Mouse (Mus musculus) urinary bladder, postnatal 10 days (tissue): ENCODE data around the gene Sv2c.
"Not testable (repeated sequence)": the region's sequence is repeated elsewhere in the genome, so short reads cannot be mapped to it uniquely, and the experiment has no call there.

Source experiments
- DNase-seq: peaks from one replicate; pipeline ENCODE4 v3.0.0; 2022; ENCODE audit warnings: low spot score

Sv2c gene

DNA sequence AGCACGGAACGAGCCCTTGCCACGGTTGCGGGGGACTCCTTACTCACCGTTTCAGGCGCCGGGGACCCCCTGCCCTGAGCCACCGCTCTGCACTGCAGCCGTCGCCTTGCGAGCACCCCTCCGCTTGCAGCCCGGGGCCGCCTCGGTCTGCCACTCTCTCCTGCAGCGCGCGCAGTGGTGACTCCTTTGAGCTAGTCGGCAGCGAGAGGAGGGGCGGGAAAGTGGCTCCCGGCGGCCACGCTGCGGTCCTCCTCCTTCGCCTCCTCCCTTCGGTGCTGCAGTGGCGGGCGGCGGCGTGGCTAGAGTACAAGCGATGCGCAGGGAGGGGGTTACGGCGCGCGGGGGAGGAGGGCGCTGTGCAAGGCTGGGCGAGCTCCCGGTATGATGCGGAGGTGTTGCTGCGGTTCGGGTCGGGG lies at the start of gene Sv2c:
Gene Sv2c, minus strand, starts transcription at position 177 of the 416 bp plus-strand sequence.
- DNase-seq = no peak

DNA sequence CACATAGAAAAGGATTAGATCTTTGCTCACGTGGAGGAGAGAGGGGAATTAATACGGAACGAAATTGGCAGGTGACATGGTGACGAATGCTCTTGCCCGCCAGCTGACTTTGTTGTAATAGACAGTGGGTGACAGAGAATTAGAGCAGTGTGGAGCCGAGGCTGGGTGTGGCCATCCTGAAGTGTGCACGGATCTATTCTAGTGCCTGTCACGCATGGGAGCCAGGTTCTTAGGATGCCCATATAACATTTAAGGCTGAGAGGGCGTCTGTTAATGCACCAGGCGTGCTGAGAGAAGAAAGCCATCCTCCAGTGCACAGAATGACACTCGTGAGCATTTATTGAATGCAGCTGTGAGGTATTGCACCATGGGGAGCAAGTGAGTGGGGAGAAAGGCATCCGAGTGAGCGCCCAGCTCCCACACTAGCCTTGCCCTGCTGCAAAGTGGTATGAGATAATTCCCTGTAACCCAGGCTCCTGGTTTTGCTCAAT lies 48.3 kb upstream of the Sv2c start:
- DNase-seq = no peak

DNA sequence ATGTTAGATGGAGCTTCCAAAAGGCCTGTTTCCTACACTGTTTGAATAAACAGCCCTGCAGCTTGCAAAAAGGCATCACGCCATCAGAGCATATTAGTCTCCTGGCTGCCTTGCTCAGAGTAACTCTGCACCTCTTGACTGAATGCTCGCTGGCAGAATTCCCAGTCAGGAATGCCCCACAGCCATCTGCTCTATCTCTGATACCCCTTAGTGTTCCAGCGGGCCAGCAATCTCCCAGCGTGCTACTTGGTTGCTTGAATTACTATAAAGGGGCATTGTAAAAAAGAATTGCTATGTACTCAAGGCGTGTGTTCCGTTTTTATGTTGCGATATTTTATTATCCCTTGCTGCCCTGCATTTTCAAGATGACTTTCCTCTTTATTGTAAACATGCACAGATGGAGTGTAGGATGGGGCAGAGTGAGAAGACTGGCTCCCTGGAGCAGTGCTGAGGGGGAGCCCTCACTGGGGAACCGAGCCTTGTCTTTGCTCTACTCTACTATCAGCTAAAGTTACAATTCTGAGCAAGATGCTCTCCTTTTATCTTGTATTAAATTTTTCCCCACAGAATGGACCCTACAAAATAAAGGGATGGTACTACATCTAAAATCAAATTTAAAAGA lies 43.3 kb upstream of the Sv2c start:
- DNase-seq = no peak

DNA sequence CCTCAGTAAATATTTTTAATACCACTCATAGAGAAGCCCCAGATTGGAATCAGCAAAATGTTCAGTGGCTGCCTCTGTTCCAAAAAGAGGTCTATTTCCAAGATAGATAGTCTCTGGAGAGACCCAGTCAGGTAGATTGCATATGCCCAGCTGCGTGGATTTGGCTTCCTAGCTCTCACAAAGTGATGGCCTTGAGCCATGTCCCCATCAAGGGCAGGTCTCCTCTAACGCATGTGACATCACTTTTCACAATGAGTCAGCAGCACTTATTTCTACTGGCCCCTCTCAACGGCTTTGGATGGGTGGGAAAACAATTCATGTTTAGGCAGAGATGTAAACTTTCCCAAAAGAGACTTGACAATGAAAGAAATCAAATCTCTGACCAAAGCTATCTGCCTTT lies 41.3 kb upstream of the Sv2c start:
- DNase-seq = no peak

DNA sequence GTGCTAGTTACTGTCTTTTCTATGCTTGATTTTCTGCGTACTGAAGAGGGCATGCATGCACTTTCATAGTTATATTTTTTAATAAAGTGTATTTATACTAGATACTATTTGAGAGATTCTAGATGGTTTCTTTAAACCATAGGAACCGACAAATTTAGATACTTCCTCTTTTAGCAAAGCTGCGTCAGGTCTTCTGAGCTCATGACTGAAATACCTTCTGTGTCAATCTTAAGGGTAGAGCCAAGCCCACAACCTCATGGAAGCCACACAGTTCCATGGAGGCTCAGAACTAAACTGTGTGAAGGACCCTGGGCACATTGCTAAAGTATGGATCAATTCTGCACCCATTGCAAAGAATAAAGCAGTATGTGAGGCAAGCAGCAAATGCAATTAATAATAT lies 39.9 kb upstream of the Sv2c start:
- DNase-seq = no peak

DNA sequence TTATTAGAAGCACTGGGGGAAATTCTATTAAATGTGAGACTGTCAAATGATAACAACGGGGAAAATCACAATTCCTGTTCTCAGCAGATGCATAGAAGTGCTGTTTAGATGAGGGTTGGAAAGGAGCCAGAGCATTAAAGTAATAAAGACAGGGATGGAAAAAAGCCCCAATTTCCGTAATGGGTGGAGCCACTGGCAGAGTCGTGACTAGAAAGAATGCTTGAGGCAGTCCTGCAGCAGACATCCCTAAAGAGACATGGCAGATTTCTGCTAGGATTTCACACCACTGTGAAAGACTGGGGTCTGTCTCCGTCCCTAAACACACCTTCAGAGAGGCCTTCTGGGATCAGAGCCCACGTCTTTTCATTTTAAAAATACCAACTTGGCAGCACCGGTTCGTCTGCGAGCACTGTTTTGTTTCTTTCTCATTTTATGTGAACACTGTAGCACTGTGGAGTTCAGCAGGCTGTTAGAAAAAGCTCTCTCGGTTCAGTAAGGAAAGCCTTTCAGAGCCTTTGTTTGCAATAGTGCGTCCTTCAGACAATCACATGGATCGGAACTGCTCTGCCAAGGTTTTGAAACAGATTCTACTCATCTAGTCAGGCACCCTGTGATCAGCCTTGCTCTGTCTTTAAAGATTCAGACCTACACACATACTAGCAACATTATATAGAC lies 36.8 kb upstream of the Sv2c start:
- no peak for DNase-seq

DNA sequence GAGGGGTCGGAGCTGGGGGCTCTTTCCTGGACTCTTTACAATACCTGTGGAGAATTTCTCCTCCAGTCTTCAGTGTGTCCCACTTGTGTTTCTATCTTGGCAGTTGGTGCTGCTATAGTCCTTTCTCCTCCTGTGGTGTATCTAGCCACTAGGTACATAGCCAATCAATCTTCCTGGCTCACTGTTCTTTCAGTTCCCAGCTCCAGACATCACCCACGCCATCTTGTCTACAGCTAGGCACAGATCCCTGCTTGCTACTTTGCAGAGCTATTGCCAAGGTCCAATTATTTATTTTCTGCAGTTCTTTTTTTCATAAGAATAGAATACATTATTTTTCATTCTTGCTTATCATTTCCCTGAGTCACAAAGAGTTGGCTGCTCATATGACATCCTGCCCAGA lies 34.2 kb upstream of the Sv2c start:
- DNase-seq = no peak

DNA sequence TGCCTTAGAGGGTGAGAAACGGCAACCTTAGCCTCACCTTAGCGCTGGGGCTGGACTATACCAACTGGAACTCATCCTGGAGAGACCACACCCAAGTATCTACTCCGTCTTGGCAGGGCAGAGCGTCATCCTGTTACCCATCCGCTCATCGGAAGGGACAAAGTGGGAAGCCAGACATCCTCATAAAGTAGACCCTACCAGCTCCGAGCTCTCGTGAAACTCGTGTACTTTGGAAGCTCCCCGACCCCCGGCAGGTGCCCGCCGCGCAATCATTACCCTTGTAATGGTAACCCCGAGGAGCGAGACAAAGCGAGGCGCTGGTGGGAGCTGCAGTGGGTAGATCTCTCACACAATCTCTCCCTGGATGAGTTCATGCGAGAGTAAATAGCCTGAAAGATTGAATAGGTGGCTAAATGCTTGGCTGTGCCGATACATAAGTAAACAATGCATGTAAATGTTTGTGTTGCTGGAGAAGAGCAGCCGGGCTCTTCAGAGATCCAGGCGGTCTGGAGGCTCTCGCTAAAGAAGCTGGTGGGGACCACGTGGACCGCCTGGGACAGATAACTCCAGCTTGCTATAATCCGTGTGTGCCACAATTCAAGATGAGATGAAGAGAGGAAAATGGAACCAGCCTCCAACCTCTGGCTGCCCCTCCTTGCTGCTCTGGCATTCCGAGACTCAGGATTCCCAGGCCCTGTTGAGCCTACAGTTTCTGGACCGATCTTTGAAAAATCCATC lies 1.2 kb upstream of the Sv2c start:
- no peak for DNase-seq

DNA sequence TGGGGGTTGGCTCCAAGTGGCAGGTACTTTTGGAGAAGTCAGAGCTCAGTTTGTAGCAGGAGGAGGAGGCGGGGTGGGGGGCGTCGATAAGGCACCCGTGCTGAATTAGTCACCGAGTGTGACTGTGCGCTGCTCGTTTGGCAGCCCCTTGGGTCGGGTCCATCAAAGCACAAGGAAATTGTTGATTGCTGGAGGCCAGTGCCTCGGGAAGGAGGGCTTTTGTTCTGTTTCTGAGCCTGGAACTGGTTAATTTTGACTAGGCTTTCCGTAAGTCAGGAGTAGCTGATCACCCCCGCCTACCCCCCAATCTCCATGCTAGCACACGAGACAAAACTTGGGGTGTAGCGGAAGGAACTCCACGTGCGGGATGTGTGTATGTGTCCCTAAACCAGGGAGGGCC lies 456 bp upstream of the Sv2c start:
- no peak for DNase-seq

DNA sequence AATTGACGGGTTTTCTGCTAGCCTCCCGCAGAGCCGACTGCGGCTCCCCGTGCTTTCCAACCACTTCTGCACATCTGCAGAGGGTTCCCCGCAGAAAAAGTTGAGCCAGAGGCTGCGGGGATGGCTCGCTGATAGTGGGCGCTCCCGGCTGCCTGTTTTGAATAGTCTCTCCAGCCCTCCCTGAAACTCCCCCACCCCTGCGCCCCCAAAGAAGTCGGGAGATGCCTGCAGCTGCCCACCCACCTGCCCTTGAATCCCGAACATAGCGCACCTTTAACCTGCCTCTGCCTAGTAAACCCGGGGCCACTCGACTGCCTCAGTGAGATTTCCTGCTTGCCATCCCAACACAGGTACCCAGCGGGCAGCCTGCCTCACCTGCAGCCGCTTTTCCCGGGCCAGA lies 466 bp downstream of the Sv2c start:
- DNase-seq = no peak

DNA sequence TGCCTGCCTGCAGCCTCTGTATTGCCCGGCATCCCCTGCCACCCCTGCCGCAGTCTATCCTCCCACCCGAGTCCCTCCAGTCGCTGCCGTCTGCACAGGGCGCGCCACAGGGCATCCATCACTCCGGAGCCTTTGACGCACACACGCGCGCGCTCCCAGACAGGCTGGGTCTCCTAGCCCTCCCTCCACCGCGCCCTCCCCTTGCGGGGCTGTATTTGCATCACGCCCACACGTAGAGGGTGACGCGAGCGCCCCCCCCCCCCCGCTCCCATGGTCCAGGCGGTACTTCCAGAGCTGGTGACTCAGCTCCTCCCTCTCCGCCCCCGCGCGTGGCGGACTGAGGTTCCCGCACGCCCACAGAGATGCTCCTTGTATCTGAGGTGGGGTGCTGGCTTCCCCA lies 1.3 kb downstream of the Sv2c start:
- DNase-seq = no peak

DNA sequence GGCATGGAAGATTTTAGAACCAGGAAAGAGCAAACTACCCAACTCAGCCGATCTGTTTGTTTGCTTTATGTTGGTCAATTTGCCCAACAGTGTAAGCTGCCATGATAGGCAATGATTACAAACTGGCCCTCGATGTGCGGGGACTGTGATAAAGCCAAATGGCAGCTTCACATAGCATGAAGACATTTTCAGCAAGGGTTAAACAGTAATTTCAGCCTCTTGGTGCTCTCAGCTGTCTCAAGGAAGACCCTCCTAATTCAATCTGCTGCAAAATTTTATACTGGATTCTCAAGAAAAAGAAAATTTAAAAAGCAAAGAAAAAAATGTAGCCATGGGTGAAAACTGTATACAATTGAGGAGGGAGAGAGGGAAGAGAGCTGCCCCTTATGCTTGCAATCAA lies 3.3 kb downstream of the Sv2c start:
- no peak for DNase-seq

DNA sequence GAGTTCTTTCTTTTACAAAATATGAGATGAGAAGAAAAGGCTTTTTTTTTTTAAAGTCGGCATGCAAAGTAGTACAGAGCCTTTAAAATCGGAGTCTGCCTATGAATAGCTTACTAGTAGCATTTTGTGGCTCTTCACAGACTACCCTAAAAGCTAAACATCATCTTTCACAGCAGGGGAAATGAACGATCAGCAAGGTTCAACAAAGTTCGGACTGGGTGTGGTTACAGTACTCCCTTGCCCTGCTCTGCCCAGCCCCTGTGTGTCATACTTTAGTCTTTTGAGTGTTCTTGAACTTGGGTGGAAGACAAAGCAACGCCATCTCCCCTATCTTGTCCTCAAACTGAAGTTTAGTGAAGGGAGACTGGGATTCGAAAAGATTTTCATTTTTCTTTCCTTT lies 5.7 kb downstream of the Sv2c start:
- DNase-seq = no peak

DNA sequence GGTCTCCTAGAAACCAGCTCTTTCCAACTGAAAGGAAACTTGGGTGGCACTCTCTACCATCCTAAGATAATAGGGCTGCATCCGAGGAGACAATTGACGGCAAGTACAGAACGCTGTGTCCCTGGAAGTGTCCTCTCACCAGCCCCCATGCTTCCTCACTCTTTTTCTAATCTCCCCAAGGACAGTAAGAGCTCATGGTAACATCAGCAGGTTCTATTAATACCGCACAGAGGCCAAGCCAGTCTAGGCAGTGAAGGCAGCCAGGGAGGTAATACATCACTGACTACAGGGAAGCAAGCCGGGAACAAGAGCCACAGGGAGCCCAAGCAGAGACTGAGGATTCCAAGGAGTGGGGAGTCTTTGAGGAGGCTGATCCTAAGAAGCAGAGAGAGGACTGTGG lies 7.4 kb downstream of the Sv2c start:
- no peak for DNase-seq

DNA sequence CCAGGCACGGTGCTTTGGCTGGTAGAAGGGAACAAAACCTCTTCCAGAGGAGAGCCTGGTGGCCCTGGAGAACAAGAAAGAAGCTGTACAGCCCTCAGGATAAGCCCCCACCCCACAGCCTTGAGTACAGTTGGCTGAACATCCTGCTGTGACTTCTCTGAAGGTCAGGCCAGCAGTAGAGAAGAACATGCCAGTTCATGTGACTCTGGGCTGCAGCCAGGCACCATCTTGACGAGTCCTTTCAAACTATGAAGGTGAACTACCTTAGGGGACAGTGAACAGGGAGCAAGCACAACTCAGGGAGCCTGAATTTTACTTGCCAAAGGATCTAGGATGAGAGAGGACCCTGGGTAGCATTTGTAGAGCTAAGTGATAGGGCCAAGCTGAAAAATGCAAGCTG lies 19.7 kb downstream of the Sv2c start:
- no peak for DNase-seq

DNA sequence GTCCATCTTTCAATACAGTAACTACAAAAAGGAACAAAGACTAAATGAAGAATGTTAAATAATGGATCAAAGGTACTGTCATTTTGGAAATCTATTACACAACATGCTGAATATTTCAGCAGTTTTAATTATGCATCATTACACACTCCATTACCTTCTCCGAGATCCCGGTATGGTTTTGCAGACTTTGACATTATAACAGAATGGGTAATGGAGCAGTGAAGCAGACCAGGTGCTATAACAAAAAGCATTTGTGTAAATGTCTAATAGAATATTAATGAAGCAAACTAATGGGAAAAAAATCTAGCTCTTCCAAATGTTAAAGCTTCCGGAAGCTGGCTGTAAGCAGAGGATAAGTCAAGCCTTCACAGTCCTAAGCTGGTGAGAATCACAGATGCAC lies 21.6 kb downstream of the Sv2c start:
- no peak for DNase-seq

DNA sequence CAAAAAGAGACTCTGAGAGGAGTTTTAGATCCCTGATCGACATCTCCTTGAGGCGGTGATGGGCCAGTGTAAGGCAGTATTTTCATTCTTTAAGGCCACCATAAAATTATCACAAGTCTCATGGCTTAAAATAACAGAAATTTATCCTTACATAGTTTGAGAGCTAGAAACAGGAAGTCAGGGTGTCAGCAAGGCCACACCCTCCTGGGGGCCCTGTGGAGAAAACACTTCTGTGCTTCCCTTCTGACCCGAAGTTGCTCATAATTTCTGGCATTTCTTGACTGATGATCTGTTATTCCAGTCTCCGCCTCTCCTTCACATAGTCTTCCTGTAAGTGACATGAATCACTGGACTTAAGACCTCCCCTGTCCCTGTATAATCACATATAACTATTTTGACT lies 26.0 kb downstream of the Sv2c start:
- DNase-seq = no peak

DNA sequence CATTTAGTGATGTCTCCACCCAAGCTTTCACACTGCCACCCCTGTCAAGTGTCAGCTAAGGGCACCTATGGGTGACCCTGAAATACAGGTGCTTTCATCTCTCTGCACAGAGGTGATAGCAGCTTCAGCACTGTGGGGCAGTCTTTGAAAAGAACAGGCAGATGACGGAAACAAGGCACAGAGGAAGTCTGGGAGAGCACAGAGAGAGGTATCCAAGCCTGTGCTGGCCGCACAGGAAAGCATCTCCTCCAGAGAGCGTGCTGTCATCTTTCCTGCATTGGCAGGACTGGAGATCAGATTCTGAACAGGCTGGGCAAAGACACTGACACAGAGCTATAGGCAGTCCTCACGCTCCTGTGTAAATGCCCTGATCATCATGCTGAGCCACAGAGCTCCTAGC lies 41.4 kb downstream of the Sv2c start:
- no peak for DNase-seq

DNA sequence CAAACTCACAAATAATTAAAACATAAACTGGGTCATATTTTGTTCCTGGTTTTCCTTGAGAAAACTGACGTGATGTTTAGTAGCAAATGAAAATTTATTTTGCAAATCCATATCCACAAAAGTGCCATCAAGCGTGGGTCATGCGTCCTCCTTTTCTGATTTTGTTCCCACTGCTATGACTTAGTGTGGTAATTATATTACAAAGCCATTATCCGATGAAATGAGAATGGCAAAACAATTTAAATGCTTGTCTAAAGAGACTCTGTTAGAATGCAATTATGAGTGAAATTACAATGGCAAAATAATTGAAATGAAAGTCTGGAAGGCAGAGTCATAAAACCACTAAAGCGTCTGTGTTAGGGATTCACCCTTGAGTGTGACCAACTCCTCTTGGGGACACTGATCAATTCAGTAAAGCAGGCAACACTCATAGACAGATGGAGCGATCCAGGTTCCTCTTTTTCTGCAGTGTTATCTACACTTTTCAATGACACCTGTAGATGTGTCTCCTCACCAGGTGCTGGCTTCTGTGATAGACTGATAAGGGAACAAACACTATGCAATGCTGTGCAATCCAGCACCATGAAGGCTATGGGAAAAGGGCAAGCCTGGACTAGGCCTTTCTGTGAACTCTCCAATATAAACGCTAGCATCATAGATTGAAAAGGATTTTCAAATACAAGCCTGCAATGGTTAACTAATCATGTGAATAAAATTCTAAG lies 46.6 kb downstream of the Sv2c start:
- DNase-seq = no peak

DNA sequence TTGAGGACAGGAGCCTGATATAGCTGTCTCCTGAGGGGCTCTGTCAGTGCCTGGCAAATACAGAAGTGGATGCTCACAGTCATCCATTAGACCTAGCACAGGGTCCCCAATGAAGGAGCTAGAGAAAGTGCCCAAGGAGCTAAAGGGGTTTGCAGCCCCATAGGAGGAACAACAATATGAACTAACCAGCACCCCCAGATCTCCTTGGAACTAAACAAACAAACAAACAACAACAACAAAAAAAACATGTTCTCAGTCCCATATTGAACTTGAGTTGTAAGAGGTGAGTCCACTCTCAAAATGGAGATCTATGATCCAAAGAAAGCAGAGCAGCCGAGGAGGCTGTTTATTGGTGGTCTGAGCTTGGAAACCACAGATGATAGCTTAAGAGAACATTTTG lies 50.6 kb downstream of the Sv2c start, which contains the start of gene Gm17190:
Gene Gm17190, plus strand, starts transcription at position 301 of the 400 bp plus-strand sequence.
- not testable (repeated sequence) for DNase-seq

DNA sequence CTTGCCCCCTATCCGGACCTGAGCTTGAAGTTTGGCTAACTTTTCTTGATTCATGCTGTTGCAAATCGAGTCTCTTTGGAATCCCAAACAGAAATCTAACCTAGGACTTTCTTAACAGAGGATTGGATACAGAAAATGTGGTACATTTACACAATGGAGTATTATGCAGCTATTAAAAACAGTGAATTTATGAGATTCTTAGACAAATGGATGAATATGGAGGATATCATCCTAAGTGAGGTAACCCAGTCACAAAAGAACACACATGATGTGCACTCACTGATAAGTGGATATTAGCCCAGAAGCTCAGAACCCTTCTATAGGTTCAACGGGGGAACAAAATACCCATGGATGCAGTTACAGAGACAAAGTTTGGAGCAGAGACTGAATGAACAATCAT lies 51.1 kb downstream of the Sv2c start, which contains the start of gene Gm20075:
Gene Gm20075, minus strand, starts transcription at position 101 of the 400 bp plus-strand sequence.
- not testable (repeated sequence) for DNase-seq

DNA sequence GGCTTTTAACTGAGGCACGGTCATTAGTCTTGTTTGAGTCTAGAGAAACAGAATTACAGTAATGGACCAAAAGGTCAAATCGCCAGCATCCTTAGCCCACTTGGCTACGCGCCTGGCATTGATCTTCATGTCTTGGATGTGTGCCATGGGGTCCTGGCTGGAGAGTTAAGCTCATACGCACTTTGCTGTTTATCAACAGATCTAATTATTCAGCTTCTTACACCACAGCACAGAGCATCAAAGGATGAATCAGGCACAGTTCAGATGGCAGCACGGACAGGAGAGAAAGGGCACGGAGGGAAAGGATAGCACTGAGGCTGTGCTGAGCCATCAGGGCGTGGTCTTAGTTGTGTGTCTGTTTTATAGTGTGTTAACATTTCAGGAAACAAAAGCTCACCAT lies 58.8 kb downstream of the Sv2c start:
- DNase-seq = no peak
